Comparison of ENCODE assay signal across 9 mouse cellular contexts in genomic region chr13:28512573-28513334, GRCm38 (mm10).
DNase-seq lines count a peak whose midpoint lies in the region; ATAC-seq lines count a peak whose summit lies in the region.
"Had no signal": no experiment of that assay in that cellular context is flagged by ENCODE, and none has a peak within 500 bp of the region (broad histone marks: within the 10 kb centered on the region; RNA-seq: fewer than 3 reads in every experiment).

No protein-coding gene starts in this region.

- H3K27me3 ChIP-seq in liver, embryonic 16.5 days (ENCODE audit: control insufficient read depth, insufficient read depth, low read depth, low read length): no peaks in the 10 kb centered on the region
- H3K27me3 ChIP-seq in liver, embryonic 11.5 days (replicated peaks; ENCODE audit: control insufficient read depth, insufficient read depth, low read length): no peaks in the 10 kb centered on the region

- ATAC-seq in liver, embryonic 16.5 days (ENCODE audit: low read depth): peak; percentile 35
- no peak for ATAC-seq in liver, embryonic 11.5 days (replicated peaks; ENCODE audit: low FRiP score)
- ATAC-seq in hematopoietic stem cell, adult 5-6 weeks (replicated peaks in 1 of 2; ENCODE audit: insufficient read depth in 1 of 2, low FRiP score in 2 of 2, low TSS enrichment in 1 of 2, low read depth in 1 of 2, poor library complexity in 2 of 2, severe bottlenecking in 2 of 2): peak; percentile 97 to 98
- peak; percentile 31; the same call in 1 of the 2 replicates for ATAC-seq in monocyte, adult 5-6 weeks (replicated peaks; ENCODE audit: insufficient number of reproducible peaks, low FRiP score, low TSS enrichment, poor library complexity, severe bottlenecking)
- ATAC-seq in erythroid progenitor cell, adult 5-6 weeks (replicated peaks; ENCODE audit: low FRiP score, poor library complexity, severe bottlenecking): no peak

- H3K4me3 ChIP-seq in liver, embryonic 16.5 days (ENCODE audit: low read depth, low read length): no peak overlapping the region
- no peak overlapping the region for H3K4me3 ChIP-seq in liver, embryonic 11.5 days (ENCODE audit: low read depth, low read length)

- H3K9me3 ChIP-seq in liver, embryonic 16.5 days (replicated peaks; ENCODE audit: control insufficient read depth, low read length): no peaks in the 10 kb centered on the region
- H3K9me3 ChIP-seq in liver, embryonic 11.5 days (ENCODE audit: control insufficient read depth, low read length): no peaks in the 10 kb centered on the region

- H3K9ac ChIP-seq in liver, embryonic 16.5 days (ENCODE audit: low read depth, low read length): no peak overlapping the region
- no peak overlapping the region for H3K9ac ChIP-seq in liver, embryonic 11.5 days (ENCODE audit: low read depth, low read length)
- H3K9ac ChIP-seq: liver, embryonic 14.5 days had no signal

- H3K36me3 ChIP-seq in liver, embryonic 16.5 days (ENCODE audit: control insufficient read depth, insufficient read depth): no peaks in the 10 kb centered on the region
- H3K36me3 ChIP-seq in liver, embryonic 11.5 days (ENCODE audit: control insufficient read depth, insufficient read depth, low read length): no peaks in the 10 kb centered on the region

- H3K27ac ChIP-seq in liver, embryonic 16.5 days (ENCODE audit: low read length): no peak overlapping the region
- no peak overlapping the region for H3K27ac ChIP-seq in liver, embryonic 11.5 days (ENCODE audit: low read depth, low read length)
- H3K27ac ChIP-seq: liver, embryonic 14.5 days had no signal

- H3K4me2 ChIP-seq in liver, embryonic 16.5 days (ENCODE audit: low read depth, low read length): no peak overlapping the region
- H3K4me2 ChIP-seq in liver, embryonic 11.5 days: no peak overlapping the region

- intact Hi-C loops in left cerebral cortex, postnatal 36 days (cut with DNase I): no loop called here

- DNase-seq in cerebellum, postnatal 10 days: peak; percentile 71 to 75
- no peak for DNase-seq in cerebellum, adult 8-10 months
- DNase-seq in liver, embryonic 11.5 days (ENCODE audit: low spot score): no peak
- no peak for DNase-seq in left cerebral cortex, postnatal 36 days (ENCODE audit: low spot score in 2 of 2)

- 35% methylated on average over 11 of the region's 11 CpGs for WGBS in liver, embryonic 16.5 days (ENCODE audit: insufficient replicate concordance)
- 66% methylated on average over 11 of the region's 11 CpGs for WGBS in liver, embryonic 11.5 days

- H3K4me1 ChIP-seq in liver, embryonic 16.5 days (ENCODE audit: control insufficient read depth, low read depth, low read length): no peaks in the 10 kb centered on the region
- H3K4me1 ChIP-seq in liver, embryonic 11.5 days (replicated peaks; ENCODE audit: control insufficient read depth, insufficient read depth, low read length): no peaks in the 10 kb centered on the region; the same call in 1 of the 2 replicates

Comparison
In these comparisons a context has a peak if more than half of its experiments do, and no peak if none do; other contexts are left out.
1. DNase-seq: peak in cerebellum, postnatal 10 days (2 of 2); none in cerebellum, adult 8-10 months (single experiment), liver, embryonic 11.5 days (single experiment) and left cerebral cortex, postnatal 36 days (0 of 2).
2. ATAC-seq: peak in liver, embryonic 16.5 days (single experiment), hematopoietic stem cell, adult 5-6 weeks (2 of 2) and monocyte, adult 5-6 weeks (single experiment); none in liver, embryonic 11.5 days (single experiment) and erythroid progenitor cell, adult 5-6 weeks (single experiment).